Comparison of ENCODE assay signal across 23 mouse cellular contexts in the genomic region with DNA sequence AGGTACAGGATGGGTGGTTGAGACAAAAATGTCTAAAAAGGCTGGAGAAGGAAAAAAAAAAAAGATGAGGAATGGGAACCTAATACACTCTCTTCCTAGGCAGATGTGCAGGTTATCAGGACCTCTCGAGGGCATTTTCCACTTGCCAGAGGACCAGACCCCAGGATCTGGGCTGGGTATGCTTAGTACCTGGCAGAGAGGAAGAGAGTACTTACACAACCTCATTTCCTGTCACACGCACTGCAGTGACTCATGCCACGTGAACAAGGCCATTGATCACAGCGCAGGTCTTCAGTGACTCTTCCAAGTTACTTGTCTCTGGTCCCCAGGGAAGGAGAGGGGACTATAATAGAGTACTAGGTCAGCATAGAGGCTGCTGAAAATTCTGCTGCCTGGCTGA.
"Had no signal": no experiment of that assay in that cellular context is flagged by ENCODE, and none has a peak within 500 bp of the region (broad histone marks: within the 10 kb centered on the region; RNA-seq: fewer than 3 reads in every experiment).

No protein-coding gene starts in this region.

- H3K4me2 ChIP-seq: limb, embryonic 13.5 days; liver, embryonic 12.5 days; liver, embryonic 15.5 days; lung, embryonic 15.5 days; neural tube, embryonic 12.5 days; neural tube, embryonic 15.5 days; stomach, embryonic 15.5 days had no signal

- H3K4me1 ChIP-seq: lung, embryonic 15.5 days; stomach, embryonic 15.5 days had no signal

- H3K9me3 ChIP-seq: limb, embryonic 10.5 days; limb, embryonic 13.5 days; liver, embryonic 12.5 days; liver, embryonic 15.5 days; lung, embryonic 15.5 days; midbrain, embryonic 10.5 days; neural tube, embryonic 12.5 days; neural tube, embryonic 15.5 days; stomach, embryonic 15.5 days had no signal

- H3K27me3 ChIP-seq: liver, embryonic 15.5 days; lung, embryonic 15.5 days; neural tube, embryonic 12.5 days; stomach, embryonic 15.5 days had no signal

- H3K27ac ChIP-seq: kidney, postnatal 0 days; layer of hippocampus, adult 2 months; limb, embryonic 10.5 days; limb, embryonic 13.5 days; liver, embryonic 12.5 days; liver, embryonic 15.5 days; lung, embryonic 15.5 days; midbrain, embryonic 10.5 days; neural tube, embryonic 12.5 days; neural tube, embryonic 15.5 days; stomach, embryonic 15.5 days had no signal

- ATAC-seq: liver, embryonic 12.5 days had no signal

- H3K9ac ChIP-seq: limb, embryonic 13.5 days; liver, embryonic 12.5 days; liver, embryonic 15.5 days; lung, embryonic 15.5 days; neural tube, embryonic 12.5 days; neural tube, embryonic 15.5 days; stomach, embryonic 15.5 days had no signal

- H3K4me3 ChIP-seq: layer of hippocampus, adult 2 months; limb, embryonic 10.5 days; limb, embryonic 13.5 days; liver, embryonic 12.5 days; liver, embryonic 15.5 days; lung, embryonic 15.5 days; megakaryocyte, embryonic 14.5 days; midbrain, embryonic 10.5 days; neural tube, embryonic 12.5 days; neural tube, embryonic 15.5 days; stomach, embryonic 15.5 days had no signal

- DNase-seq: kidney, postnatal 25 days; layer of hippocampus, adult 9-11 months; liver; lung, adult 18-20 months; lung, postnatal 10 days; lung, postnatal 36 days; midbrain, embryonic 14.5 days; right cerebral cortex, adult 18-20 months; right cerebral cortex, postnatal 14 days; right cerebral cortex, postnatal 4 days; thymus, postnatal 36 days had no signal

- H3K36me3 ChIP-seq: limb, embryonic 10.5 days; limb, embryonic 13.5 days; liver, embryonic 12.5 days; liver, embryonic 15.5 days; lung, embryonic 15.5 days; midbrain, embryonic 10.5 days; neural tube, embryonic 12.5 days; neural tube, embryonic 15.5 days; stomach, embryonic 15.5 days had no signal
